Mouse (Mus musculus) brain, embryonic 14.5 days (tissue): ENCODE measurements around the gene Olfr193. TPM values are rescaled to one million over a fixed set of nuclear protein-coding genes. Genes with fewer than 3 reads are reported as not detected.
"Not testable (repeated sequence)": the region's sequence is repeated elsewhere in the genome, so short reads cannot be mapped to it uniquely, and the experiment has no call there.

Source experiments
- DNase-seq: peaks from one replicate; pipeline ENCODE4 v3.0.0-alpha.2; 2011; ENCODE audit warnings: low read depth
- CTCF ChIP-seq: fragments of 200-500 bp; IDR thresholded peaks from 2 replicates; pipeline ENCODE4 v1.5.1; 2012; ENCODE audit warnings: inconsistent platforms, mild to moderate bottlenecking, moderate library complexity, borderline replicate concordance; ENCODE audit not compliant: insufficient read depth, insufficient read length; ENCODE audit errors: extremely low read depth
- POLR2A ChIP-seq: fragments of 200-500 bp; IDR thresholded peaks from 2 replicates; pipeline ENCODE4 v1.6.1; 2012; ENCODE audit warnings: mild to moderate bottlenecking, inconsistent platforms, borderline replicate concordance; ENCODE audit not compliant: poor library complexity, insufficient read depth, insufficient read length, severe bottlenecking; ENCODE audit errors: extremely low read depth
- polyA plus RNA-seq: library from polyadenylated mRNA; depleted of rRNA; stranded (reverse); fragments of >200 nt; gene quantifications from 2 replicates; pipeline ENCODE4 v1.2.3, GENCODE M21; 2012; rRNA removed

The Olfr193 gene
- not detected in 2 replicates for polyA plus RNA-seq

GRCm38 (mm10) chr16:59111781-59112180 lies at the start of gene Olfr193:
Olfr193 (minus strand) TSS chr16:59111881.
- no peak for DNase-seq
- no peak for TF ChIP-seq POLR2A
- no peak for TF ChIP-seq CTCF

- TF ChIP-seq POLR2A, result no peak
- TF ChIP-seq CTCF, result no peak
- no peak for DNase-seq
Measured at GRCm38 (mm10) chr16:59151996-59152395, 40.3 kb upstream of the Olfr193 start.

- no peak for TF ChIP-seq CTCF
- no peak for TF ChIP-seq POLR2A
- DNase-seq, result no peak
Measured at GRCm38 (mm10) chr16:59146746-59147145, 35.1 kb upstream of the Olfr193 start, which contains the start of gene Olfr195. Olfr195 (plus strand) TSS chr16:59147046.

DNA sequence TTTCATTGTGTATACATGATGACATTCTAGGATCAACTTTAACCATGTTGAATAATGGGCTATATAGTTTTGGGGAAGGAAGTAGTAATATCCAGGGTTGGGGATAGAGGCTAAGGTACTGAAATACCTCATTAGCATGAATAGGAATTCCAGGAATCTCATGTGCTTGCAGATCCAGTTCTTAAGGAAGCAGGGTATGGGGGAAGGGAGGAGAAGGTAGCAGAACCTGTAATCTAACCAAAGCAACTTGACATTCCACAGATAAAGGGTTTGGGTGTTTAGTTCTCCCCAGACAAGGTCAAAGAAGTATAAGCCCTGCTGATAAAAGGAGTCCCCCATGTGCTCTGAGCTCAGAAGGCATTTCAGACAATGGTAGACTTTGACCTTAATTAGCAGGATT lies 29.4 kb upstream of the Olfr193 start:
- no peak for DNase-seq
- TF ChIP-seq CTCF, result no peak
- no peak for TF ChIP-seq POLR2A

GRCm38 (mm10) chr16:59130740-59131139 lies 19.1 kb upstream of the Olfr193 start:
- TF ChIP-seq CTCF (no peak), POLR2A (no peak)
- DNase-seq, result no peak

GRCm38 (mm10) chr16:59120969-59121368 lies 9.3 kb upstream of the Olfr193 start, which contains the start of gene Olfr194:
Olfr194 (minus strand) TSS chr16:59121069.
- TF ChIP-seq POLR2A (no peak), CTCF (no peak)
- no peak for DNase-seq

DNA sequence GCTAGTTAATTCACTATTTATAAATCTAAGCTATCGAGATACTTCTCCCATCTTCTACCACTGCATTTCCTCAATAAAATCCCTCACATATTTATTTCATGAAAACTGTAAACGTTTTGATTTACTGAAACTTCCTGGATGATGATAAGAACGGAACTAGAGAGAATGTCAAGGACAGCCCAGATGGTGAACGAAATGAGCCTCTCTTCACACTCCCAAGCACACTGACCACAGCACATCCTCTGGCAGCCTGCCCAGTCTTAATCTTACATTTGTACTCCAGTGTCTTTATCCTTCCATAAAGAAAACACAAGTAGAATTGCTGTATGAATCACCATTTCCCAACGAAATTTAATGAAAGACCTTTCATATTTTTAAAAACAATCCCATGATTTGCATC lies 3.2 kb downstream of the Olfr193 start:
- DNase-seq, result not testable (repeated sequence)

GRCm38 (mm10) chr16:59105312-59105711 lies 6.4 kb downstream of the Olfr193 start:
- no peak for TF ChIP-seq POLR2A
- TF ChIP-seq CTCF, result no peak
- DNase-seq, result no peak

- peak; percentile 3 for DNase-seq
Measured at GRCm38 (mm10) chr16:59089722-59090121, 22.0 kb downstream of the Olfr193 start, which contains the start of gene Olfr191. Olfr191 (minus strand) TSS chr16:59089822.

DNA sequence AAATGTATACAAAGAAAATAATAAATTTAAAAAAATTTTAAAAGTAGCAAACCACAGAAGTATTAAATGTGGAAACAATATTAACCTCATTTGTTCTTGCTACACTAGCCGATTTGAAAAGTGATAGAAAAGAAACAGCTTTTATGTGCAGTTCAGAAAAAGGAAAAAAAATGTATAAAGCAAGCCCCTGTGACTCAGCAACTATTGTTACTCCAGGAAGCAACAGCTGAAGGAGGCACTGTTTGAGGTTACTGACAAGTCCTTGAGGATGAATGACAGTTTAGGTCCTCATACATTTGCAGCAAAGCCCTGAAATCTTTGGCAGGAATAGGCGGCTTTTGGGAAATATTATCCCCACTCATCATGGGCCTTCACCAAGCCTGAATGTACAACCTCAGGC lies 30.6 kb downstream of the Olfr193 start:
- not testable (repeated sequence) for DNase-seq

DNA sequence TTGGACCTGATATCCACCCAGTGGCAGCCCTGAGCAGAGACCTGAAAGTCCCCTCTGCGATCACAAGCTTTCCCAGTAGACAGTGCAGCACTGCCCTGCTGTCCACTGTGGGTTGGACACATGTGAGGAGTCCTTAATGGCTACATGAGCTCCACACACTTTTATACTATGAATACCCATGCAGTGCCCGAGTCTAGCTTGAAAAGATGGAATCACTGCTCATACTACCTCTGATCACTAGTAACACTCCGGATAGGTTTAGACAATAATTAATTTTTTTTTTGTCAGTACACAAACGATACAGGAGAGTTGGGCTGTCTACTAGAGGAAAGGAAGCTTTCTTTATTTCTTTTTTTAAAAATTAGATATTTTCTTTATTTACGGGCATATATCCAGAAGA lies 33.8 kb downstream of the Olfr193 start, which contains the start of gene Olfr190:
Gene Olfr190, minus strand, starts transcription at position 101 of the 400 bp plus-strand sequence.
- TF ChIP-seq CTCF, result no peak
- TF ChIP-seq POLR2A, result no peak

DNA sequence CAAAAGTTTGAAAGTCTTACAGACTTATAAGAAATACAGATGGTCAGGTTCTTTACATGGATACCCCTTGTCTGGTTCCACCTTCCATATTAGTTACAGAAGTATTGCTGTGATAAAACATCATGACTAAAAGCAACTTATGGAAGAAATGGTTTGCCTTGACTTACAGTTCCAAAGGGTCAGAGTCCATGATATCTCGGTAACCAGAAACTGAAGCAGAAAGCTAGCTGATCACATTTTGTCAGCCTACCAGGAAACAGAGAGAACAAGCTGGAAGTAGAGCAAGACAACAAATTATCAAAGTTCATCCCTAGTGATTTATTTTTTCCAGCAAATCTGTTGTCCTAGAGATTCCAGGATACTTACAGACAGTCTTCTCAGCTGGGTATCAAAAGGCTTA lies 38.2 kb downstream of the Olfr193 start:
- TF ChIP-seq POLR2A (no peak), CTCF (no peak)
- DNase-seq, result no peak

More for the DNA sequence above, 33.8 kb downstream of the Olfr193 start, which contains the start of gene Olfr190:
- no peak for DNase-seq

DNA sequence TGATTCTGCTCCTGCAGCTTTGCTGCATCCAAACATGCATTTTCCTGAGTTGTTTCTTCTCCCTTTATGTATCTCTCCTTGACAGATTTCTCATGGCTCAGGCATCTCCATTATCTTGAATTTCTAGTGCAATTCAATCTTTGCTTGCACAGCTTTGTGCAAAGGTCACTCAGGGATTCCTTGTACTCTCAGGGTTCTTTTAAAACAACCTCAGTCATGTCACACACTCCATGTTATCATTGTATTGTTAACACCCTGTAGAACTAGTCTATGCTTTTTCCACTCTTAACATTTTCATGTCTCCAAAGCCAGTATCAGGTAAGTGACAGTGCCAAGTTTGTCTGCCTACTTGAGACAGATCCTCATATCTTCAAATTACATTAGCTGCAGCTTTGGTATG lies 39.9 kb downstream of the Olfr193 start:
- DNase-seq, result no peak
- TF ChIP-seq CTCF (no peak), POLR2A (no peak)

DNA sequence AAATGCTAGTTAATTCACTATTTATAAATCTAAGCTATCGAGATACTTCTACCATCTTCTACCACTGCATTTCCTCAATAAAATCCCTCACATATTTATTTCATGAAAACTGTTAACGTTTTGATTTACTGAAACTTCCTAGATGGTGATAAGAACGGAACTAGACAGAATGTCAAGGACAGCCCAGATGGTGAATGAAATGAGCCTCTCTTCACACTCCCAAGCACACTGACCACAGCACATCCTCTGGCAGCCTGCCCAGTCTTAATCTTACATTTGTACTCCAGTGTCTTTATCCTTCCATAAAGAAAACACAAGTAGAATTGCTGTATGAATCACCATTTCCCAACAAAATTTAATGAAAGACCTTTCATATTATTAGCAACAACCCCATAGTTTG lies 49.3 kb downstream of the Olfr193 start:
- DNase-seq, result not testable (repeated sequence)
